Mouse (Mus musculus): ENCODE data around the gene Nid1.
"Not testable (repeated sequence)": the region's sequence is repeated elsewhere in the genome, so short reads cannot be mapped to it uniquely, and the experiment has no call there.

Nid1 gene

GRCm38 (mm10) chr13:13538585-13539300, 101.4 kb downstream of the Nid1 start:
- no peak for DNase-seq (ENCODE audit: low read depth, low spot score)

GRCm38 (mm10) chr13:13543073-13543472, 105.7 kb downstream of the Nid1 start:
- DNase-seq (ENCODE audit: low read depth, low spot score), result not testable (repeated sequence)

GRCm38 (mm10) chr13:13546792-13547191, 109.4 kb downstream of the Nid1 start:
- DNase-seq (ENCODE audit: low read depth, low spot score), result no peak

- DNase-seq (ENCODE audit: low read depth, low spot score), result no peak
Measured at GRCm38 (mm10) chr13:13547889-13548288, 110.5 kb downstream of the Nid1 start.

GRCm38 (mm10) chr13:13548431-13549190, 111.3 kb downstream of the Nid1 start:
- DNase-seq (ENCODE audit: low read depth, low spot score), result no peak

GRCm38 (mm10) chr13:13549687-13550660, 112.6 kb downstream of the Nid1 start:
- no peak for DNase-seq (ENCODE audit: low read depth, low spot score)

- no peak for DNase-seq (ENCODE audit: low read depth, low spot score)
Measured at GRCm38 (mm10) chr13:13552020-13552419, 114.7 kb downstream of the Nid1 start.

GRCm38 (mm10) chr13:13553660-13554059, 116.3 kb downstream of the Nid1 start:
- DNase-seq (ENCODE audit: low read depth, low spot score), result peak; percentile 74

- no peak for DNase-seq (ENCODE audit: low read depth, low spot score)
Measured at GRCm38 (mm10) chr13:13555196-13555595, 117.8 kb downstream of the Nid1 start.

- peak; percentile 49 for DNase-seq (ENCODE audit: low read depth, low spot score)
Measured at GRCm38 (mm10) chr13:13557001-13557743, 119.8 kb downstream of the Nid1 start.

GRCm38 (mm10) chr13:13558251-13558650, 120.9 kb downstream of the Nid1 start:
- no peak for DNase-seq (ENCODE audit: low read depth, low spot score)

- peak; percentile 49 for DNase-seq (ENCODE audit: low read depth, low spot score)
Measured at GRCm38 (mm10) chr13:13558900-13559299, 121.5 kb downstream of the Nid1 start.
